Mouse (Mus musculus) kidney, postnatal 10 days (tissue): ENCODE data around the gene Evx1.
A peak's percentile ranks its signal among the peaks of the same experiment; 100 is the strongest.

Source experiments
- DNase-seq: peaks from one replicate; pipeline ENCODE4 v3.0.0; 2021; ENCODE audit warnings: mixed read lengths

Gene Evx1

GRCm38 (mm10) chr6:52313391-52314303 is at the start of gene Evx1:
Gene Evx1 (plus strand): TSS chr6:52313498.
- DNase-seq: no peak

DNA sequence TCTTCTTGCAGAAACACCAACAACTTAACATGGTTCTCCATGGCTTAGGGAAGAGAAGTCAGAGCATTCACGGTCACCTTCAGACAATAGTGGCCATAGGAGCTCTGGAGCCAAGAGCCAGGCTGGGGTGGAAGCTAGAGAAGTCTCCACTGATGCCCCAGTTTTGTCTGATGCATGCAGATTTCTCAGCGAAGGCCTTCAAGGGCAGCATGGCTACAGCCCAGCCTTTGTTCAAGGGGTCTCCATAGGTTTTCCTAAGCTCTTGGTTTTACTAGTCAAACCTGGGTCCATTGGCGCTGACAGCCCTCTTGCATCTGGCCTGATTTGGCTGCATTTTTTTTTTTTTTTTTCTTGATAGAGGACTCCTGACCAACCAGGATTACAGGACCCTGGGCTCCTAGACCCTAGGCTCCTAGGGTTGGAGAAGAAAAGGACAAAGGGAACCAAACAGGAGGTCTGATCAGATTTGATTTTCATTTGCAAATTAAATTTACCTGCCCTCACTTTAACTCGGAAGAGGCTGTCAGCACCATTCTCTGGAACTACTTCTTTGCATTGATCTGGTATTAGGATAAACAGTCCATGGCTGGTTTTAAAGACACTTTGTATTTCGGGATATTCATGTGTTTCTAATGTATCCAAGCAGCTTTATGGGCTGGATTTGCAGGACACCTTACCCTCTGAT is 49.0 kb upstream of the Evx1 start:
- DNase-seq: no peak

- no peak for DNase-seq
Measured at GRCm38 (mm10) chr6:52265306-52265912, 47.9 kb upstream of the Evx1 start.

DNA sequence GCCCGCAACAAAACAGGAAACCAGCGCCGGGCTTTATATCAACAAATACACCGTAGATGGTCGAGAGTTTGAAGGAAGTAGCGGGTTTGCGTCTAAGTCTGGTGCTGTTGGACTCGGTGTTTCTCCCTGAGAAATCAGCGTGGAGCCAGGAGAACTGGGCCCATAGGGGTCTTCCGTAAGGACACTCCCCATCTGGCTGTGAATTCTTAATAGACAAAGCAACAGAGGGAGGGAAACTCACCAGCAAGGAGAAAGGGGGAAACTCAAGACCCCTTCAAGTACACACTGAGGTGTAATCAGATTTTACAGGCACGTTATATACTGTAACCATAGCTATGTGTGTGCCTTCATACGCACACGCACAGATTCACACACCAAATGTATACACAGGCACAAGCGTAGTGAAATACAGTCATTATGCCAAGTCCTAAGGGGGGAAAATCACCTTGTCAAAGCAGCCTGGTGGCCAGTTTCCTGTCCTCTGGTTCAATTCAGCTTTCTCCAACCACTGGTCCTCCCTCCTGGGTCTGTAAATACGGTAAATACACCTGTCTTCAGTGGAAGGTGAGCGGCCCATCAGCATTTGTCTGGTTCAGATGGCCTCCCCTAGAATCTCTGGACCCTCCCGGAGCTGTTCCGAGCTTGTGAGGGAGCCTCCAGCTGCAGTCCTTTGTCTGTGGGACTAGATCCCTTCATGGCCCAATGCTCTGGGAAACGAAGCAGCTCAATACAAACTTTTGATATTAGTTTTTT is 47.2 kb upstream of the Evx1 start:
- DNase-seq: no peak

DNA sequence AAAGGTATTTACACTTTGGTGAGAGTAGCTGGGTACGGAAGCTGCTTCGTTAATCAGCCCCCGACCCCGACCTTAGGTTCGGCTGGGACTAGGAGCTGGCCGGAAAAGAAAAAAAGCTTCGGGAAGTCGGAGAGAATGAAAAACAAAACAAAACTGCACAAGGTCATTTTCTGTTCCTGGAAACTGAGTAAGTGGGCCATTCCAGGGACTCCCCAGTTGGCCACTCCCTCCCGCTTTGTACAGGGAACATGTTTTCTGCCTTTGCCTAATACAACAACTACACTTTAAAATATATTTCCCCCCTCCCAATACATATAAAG is 46.7 kb upstream of the Evx1 start:
- DNase-seq: no peak

DNA sequence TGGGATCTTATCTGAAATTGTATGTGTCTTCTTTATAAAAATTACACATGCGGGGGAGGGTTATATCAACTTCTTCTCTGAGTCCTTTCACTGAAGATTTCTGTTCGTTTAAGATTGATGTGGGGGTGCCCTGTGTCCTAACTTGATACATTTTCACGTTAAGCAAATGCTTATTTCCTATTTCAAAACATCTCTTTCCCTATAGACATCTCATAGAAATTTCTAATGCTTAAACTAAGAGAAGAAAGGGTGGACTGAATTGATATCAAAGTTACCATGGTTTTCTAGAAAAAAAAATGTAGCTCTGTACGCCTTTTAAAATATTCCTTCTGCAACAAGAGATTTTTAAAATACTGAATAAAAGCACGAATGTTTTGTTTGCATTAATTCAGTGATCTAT is 46.1 kb upstream of the Evx1 start:
- DNase-seq: no peak

DNA sequence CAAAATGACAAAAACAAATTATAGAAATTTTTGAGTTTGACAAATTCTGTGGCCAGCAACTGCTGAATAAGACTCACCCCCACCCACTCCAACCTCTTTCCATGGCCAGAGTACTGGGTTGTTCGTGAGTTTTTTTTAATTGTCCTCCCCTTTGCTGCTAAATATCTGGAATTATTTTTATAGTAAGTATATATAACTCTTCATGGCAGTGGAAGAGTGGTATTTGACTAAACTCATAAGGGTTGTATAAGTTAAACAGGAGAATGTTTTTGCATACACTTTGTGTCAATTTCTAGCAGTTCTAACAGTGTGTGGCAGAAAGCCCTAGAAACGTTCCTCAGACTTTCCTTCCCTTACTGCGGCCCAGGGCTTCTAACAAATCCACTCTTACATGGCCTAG is 45.6 kb upstream of the Evx1 start:
- DNase-seq: no peak

DNA sequence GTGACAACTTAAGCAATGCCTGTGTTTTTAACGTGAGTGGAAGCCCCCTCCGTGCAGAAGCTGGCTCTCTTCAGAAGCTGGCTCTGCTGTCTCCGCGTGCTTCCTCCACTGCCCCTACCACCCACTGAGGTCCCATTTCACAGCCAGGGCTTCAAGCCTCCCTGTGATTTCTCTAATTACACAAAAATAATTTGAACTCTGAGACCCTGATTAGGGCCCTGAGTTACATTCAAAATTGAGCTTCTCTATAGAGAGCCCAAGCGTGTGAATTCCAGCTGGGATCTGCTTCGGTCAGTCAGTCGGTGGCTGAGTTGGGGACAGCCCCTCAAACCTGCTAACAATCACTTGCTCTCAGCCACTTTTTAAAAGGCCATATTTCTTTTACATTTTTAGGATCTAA is 45.0 kb upstream of the Evx1 start:
- DNase-seq: no peak

DNA sequence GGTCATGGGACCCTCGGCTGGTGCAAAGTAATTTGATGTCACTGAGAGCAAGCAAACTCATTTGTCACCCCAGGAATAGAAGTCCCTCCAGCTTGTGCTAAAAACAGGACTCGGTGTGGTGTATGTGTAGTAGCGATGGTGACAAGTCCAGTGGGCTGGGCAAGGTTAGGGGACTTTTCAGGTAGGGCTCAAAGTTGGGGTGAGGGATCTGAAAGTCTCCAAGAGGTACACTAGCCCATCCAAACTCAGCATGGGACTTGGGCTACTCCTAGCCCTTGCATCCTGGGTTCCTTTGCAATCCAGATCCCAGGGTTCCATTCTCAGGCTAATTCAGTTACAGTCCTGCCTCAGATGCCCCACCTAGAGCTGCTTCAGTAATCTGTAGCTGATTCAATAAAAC is 44.5 kb upstream of the Evx1 start:
- DNase-seq: no peak

GRCm38 (mm10) chr6:52270494-52271480 is 42.5 kb upstream of the Evx1 start:
- DNase-seq: peak; percentile 80

DNA sequence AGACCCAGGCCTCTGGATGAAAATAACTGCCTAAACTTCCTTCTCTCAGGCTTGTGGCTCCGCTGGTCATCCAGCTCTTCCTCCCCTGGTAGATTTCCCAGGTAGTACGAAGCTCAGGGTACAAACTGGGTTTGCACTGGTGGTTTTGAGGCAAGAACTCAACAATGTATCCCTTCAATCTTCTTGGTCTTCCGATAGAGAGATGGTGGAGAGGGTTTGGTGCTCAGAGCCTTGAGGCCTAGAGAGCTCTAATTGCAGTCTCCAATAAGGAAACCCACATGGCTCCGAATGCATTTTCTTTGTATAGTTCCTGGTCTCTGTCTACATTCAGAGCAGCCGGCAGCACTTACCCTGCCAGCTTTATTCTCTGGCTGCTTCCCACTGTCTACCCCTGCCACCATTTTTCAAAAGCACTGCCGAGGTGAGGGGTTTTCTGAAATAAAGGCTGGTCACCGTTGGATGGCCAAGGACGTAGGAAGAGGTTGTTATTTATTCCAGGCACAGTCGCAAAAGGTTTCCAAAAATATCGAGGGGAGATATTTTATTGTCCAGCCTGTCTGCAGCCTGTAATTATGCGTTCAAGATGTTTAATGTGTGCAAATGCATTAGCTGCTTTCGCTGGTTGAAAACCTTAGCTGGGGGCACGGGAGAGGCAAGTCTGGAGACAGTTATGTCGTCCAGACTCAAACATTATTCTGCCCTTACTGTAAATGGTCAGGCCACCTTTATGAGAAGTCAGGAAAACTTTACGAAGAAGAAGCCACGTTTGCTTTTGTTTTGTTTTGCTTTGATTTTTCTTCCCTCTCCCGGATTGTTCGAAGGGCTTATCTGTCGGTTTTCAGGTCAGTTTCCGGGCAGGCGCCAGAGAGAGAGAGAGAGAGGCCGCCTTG is 40.3 kb upstream of the Evx1 start:
- no peak for DNase-seq

GRCm38 (mm10) chr6:52273656-52274280 is 39.5 kb upstream of the Evx1 start:
- peak; percentile 22 for DNase-seq

DNA sequence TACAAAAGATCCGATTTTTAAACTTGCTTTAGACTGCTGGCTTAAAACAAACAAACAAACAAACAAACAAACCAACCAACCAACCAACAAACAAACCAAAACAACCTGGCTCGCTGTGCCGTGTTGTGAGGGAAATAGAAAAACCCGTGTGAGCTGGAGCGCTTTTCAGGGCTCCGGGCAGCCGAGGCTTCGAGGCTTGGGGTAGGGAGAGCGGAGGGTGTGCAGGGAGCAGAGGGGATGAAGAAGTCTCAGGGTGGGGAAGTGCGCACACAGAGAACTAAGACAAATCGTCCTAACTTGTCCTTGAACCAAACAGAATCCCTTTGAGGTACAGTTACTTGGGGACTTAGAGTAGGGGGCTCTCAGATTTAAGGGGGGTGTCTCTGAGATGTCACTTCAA is 38.7 kb upstream of the Evx1 start:
- no peak for DNase-seq

DNA sequence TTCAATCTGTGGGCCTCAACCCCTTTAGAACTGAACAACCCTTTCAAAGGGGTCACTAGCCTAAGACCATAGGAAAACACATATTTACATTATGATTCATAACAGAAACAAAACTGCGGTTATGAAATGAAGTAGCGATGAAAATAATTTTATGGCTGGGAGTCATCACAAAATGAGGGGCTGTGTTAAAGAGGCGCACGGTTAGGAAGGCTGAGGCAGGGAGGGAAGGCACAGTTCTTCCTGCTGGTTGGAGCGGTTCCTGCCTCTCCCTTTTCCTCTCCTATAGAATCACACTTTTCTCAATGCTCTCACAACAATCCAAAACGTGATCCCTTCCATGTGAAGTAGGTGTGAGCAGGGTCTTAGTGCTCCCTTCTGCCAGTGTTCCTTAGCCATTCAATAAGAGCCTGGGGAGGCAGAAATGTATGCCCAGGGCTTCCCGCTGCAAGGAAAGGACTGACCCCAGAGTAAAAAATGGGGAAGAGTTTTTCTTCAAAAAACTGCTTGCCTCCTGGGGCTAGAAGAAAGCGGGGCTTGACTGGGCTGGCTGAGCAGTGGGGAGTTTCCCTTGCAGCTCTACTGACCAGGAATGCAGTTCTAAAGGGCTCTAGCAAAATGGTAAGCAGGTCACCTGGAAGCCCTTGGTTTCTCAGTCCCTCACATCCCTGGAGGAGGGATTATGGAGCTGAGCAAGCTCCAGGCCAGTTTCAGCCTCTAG is 37.6 kb upstream of the Evx1 start:
- DNase-seq: no peak

DNA sequence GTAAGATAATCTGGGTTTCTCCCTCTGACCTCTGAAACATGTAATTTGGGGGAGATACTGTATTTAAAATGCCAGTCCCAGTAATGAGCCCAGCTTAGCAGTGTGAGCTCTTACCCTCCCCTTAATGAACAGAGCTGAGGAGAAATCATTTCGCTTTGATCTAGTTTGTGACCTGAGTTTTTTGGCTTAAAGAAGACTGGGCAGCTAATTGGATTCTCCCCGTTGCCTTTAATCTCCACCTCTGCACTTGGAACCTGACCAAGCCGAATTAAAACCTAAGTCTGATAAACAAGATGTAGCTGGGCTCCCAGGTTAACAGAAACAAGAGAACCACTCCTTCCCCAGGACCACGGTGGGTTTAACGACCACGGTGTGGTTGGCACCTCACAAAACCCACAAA is 36.9 kb upstream of the Evx1 start:
- no peak for DNase-seq

DNA sequence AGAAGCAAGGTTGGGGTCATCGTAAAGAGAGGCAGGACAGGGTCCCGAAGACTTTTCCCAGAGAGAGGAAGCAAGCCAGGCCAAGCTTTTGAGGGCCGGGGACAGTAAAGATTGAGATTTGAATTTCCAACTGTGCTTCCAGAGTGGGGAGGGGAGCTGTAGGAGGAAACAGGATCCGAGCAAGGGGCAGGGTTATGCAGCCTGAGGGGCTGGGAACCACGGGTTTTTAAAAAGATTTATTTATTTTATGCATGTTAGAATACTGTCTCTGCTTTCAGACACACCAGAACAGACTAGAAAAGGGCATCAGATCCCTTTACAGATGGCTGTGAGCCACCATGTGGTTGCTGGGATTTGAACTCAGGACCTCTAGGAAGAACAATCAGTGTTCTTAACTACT is 36.4 kb upstream of the Evx1 start:
- no peak for DNase-seq

GRCm38 (mm10) chr6:52281084-52281483 is 32.2 kb upstream of the Evx1 start:
- DNase-seq: no peak

GRCm38 (mm10) chr6:52283896-52284295 is 29.4 kb upstream of the Evx1 start:
- no peak for DNase-seq

DNA sequence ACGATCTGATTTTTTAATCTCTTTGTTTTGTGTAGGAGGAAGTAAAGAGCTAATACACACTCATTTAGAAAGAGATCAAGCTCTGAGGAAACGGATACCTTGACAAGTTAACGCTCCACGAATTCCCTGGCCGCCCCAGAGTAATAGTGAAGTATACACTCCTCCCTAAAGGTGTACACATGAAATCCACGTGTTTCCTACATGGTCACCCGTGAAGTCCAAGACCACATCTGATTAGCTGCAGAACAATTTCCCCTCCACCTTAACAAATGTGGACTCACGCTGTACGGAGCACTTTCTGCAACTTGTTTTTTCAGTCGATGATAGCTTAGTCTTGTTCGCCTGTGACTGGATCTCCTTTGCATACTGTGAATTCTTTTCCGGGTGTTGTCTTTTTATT is 23.1 kb upstream of the Evx1 start:
- DNase-seq: no peak
